Mouse (Mus musculus): ENCODE measurements at regions not wholly inside any gene's neighbourhood (a gene's known extent, or its start where the extent isn't known, plus 50 kb on each side); places are given as distances from the start of the nearest gene placed in this dataset.

- no peak for DNase-seq (ENCODE audit: low spot score)
These were observed 82.7 kb upstream of the Rarb start for GRCm38 (mm10) chr14:16901534-16902147.

GRCm38 (mm10) chr14:16897747-16898544 is 79.0 kb upstream of the Rarb start:
- no peak for DNase-seq (ENCODE audit: low spot score)

DNA sequence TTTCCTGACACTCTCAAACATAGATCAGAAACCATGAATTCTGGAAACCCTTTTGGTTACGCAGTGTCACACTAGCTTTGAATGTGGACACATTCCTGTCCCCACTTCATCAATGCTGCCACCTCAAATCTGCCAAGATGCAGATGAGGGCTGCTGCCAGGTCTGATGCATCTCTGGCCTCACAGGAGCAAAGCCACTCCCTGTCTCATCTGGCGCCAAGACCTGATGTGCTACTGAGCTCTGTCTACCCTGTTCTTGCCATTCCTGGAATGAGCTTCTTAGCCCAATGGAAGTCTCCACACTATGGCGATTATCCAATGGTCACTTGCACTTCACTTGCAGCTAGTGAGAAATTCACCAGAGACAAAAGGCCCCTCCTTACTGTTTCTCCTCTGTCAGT is 78.0 kb upstream of the Rarb start:
- no peak for DNase-seq (ENCODE audit: low spot score)

DNA sequence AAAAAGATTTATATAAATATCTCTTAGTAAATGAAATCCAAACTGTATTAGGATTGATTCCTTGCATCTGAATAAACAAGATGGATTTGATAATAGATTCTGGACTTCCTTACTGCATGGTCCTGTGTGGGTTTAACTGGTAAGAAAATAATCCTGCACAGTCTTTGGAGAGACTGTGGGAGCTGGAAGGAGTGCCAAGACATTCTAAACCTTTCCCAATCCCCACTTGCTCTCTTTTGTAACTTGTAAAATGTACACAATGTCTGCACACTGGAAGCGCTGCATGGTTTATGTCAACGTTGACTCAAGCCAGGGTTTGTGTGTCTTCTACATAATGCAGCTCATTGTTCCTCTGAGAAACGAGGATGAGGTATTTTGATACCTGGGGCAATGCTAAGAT is 62.3 kb upstream of the Rarb start:
- no peak for DNase-seq (ENCODE audit: low spot score)

DNA sequence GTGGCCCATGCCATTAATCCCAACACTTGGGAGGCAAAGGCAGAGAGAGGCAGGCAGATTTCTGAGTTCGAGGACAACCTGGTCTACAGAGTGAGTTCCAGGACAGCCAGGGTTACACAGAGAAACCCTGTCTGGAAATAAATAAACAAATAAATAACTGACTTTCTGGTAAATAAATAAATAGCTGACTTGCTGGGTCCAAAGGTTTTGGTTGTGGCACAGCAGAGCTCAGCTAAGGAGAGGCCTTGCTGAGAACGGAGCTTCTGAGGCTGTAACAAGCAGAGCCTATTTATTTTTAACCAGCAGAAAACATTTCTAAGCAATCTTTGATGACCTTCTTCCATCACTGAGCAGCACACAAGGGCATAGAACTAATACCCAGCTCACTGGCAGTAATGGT is 50.3 kb upstream of the Rarb start:
- DNase-seq (ENCODE audit: low spot score), result no peak
